Mouse (Mus musculus) hindbrain, embryonic 14.5 days (tissue): Measurements from ENCODE around the gene Oas3. TPM values are rescaled to one million over a fixed set of nuclear protein-coding genes. Genes with fewer than 3 reads are reported as not detected.

Experiments used
- ATAC-seq: fragments of 200-750 bp; cut with Nextera tagmentation; 2 replicates; pipeline ENCODE4 v1.8.0; 2017; ENCODE audit warnings: moderate number of reproducible peaks, mild to moderate bottlenecking, moderate TSS enrichment, moderate library complexity; ENCODE audit not compliant: low FRiP score
- DNase-seq: peaks from one replicate; pipeline ENCODE4 v3.0.0-alpha.2; 2015; ENCODE audit warnings: low spot score
- H3K27ac ChIP-seq: fragments of 300-500 bp; sonication (generic); 2 replicates; pipeline ENCODE4 v1.5.1; 2014; ENCODE audit warnings: mild to moderate bottlenecking, moderate library complexity
- H3K27me3 ChIP-seq: fragments of 300-500 bp; sonication (generic); 2 replicates; pipeline ENCODE4 v1.6.1; 2014; ENCODE audit warnings: mild to moderate bottlenecking, low read length, mixed read lengths; ENCODE audit not compliant: control insufficient read depth, insufficient read depth
- H3K36me3 ChIP-seq: fragments of 300-500 bp; sonication (generic); replicated peaks from 2 replicates; pipeline ENCODE4 v1.6.1; 2014; ENCODE audit not compliant: control insufficient read depth, insufficient read depth
- H3K4me1 ChIP-seq: fragments of 300-500 bp; sonication (generic); replicated peaks from 2 replicates; pipeline ENCODE4 v1.6.1; 2014; ENCODE audit warnings: antibody characterized with exemption, low read length, mixed read lengths; ENCODE audit not compliant: control insufficient read depth, insufficient read depth
- H3K4me2 ChIP-seq: fragments of 300-500 bp; sonication (generic); replicated peaks from 2 replicates; pipeline ENCODE4 v1.6.1; 2014; ENCODE audit warnings: mild to moderate bottlenecking, moderate library complexity
- H3K4me3 ChIP-seq: fragments of 300-500 bp; sonication (generic); replicated peaks from 2 replicates; pipeline ENCODE4 v1.5.1; 2014; ENCODE audit warnings: mild to moderate bottlenecking, low read length
- H3K9ac ChIP-seq: fragments of 300-500 bp; sonication (generic); 2 replicates; pipeline ENCODE4 v1.6.1; 2014
- H3K9me3 ChIP-seq: fragments of 300-500 bp; sonication (generic); 2 replicates; pipeline ENCODE4 v1.6.1; 2016; ENCODE audit warnings: low read length; ENCODE audit not compliant: control insufficient read depth
- WGBS: fragments of 180-500 bp; shearing (Covaris S2); extraction: QIAGEN DNeasy Blood & Tissue Kit; methylation state at CpG from one replicate; pipeline ENCODE4 v1.1.7; 2014; 5-methylcytosine and 5-hydroxymethylcytosine counted together
- polyA plus RNA-seq: library from polyadenylated mRNA; unstranded; fragments of >200 nt; fragmentation: Nextera tagmentation; extraction: Ambion mirVana; gene quantifications from 2 replicates; pipeline ENCODE4 v1.2.1, GENCODE M21; 2014

The Oas3 gene
- polyA plus RNA-seq, 1 experiment from 2014 or later: 0.95 TPM

DNA sequence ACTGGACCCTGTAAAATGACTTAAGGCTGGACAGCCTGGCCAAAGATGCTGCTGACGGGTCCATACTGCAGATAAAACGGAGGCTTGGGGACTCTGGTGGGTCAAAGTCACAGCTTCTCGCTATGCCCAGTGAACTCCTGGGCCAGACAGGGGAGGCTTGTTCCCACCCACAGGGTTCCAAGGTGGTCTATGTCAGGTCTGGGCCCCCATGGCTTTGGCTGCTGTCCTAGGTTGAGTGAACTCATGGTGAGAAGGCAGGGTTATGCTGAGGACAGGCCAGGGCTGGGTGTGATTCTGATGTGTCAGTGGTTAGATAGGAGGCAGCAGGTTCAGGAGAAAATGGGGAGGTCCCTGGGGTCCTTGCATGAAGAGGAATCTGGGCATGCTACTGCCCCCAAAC, 73.8 kb downstream of the Oas3 start:
- DNase-seq (no peak), ATAC-seq (no peak)
- no peak overlapping the region for H3K4me2 ChIP-seq
- H3K9me3 ChIP-seq: no peaks in the 10 kb centered on the region
- H3K4me3 ChIP-seq: no peak overlapping the region
- H3K9ac ChIP-seq: no peak overlapping the region
- H3K27me3 ChIP-seq: no peaks in the 10 kb centered on the region
- 82% methylated on average over 3 of the region's 3 CpGs for WGBS
- H3K27ac ChIP-seq: no peak overlapping the region
- 0 out of 2 replicates have a peak, but pooled peaks cover 5% of the 10 kb centered on the region for H3K36me3 ChIP-seq
- peaks cover 42% of the 10 kb centered on the region for H3K4me1 ChIP-seq

Other genes starting within 250 kb of the Oas3 start
- 13.4 and 15.7 TPM in 2 replicates for gene Tpcn1, start 189.0 kb downstream of the Oas3 start, polyA plus RNA-seq
- gene Iqcd, start 188.6 kb downstream of the Oas3 start, polyA plus RNA-seq: 1.5 and 1.9 TPM in 2 replicates
- gene Rita1, start 165.1 kb downstream of the Oas3 start, polyA plus RNA-seq: 20.1 and 20.6 TPM in 2 replicates
- gene Ddx54, start 164.9 kb downstream of the Oas3 start, polyA plus RNA-seq: 27.8 and 29.8 TPM in 2 replicates
- gene Cfap73, start 143.4 kb downstream of the Oas3 start, polyA plus RNA-seq: 0.53 and 1.1 TPM in 2 replicates
- gene Rasal1, start 128.8 kb downstream of the Oas3 start, polyA plus RNA-seq: 0.31 and 0.74 TPM in 2 replicates
- gene Dtx1, start 65.7 kb downstream of the Oas3 start, polyA plus RNA-seq: 53.9 and 64.1 TPM in 2 replicates
- 0.16 and 0.32 TPM in 2 replicates for gene Oas2, start 27.8 kb downstream of the Oas3 start, polyA plus RNA-seq
- 0.24 and 0.35 TPM in 2 replicates for gene Oas1e, start 17.9 kb upstream of the Oas3 start, polyA plus RNA-seq
- 0.40 and 0.64 TPM in 2 replicates for gene Oas1c, start 34.9 kb upstream of the Oas3 start, polyA plus RNA-seq
- gene Oas1f, start 69.7 kb upstream of the Oas3 start, polyA plus RNA-seq: not detected in 2 replicates
- not detected in 2 replicates for gene Oas1h, start 83.8 kb upstream of the Oas3 start, polyA plus RNA-seq
- 0.19 and 0.33 TPM in 2 replicates for gene Oas1g, start 110.0 kb upstream of the Oas3 start, polyA plus RNA-seq
- gene Oas1a, start 129.9 kb upstream of the Oas3 start, polyA plus RNA-seq: 0.82 and 0.91 TPM in 2 replicates
- gene Oas1d, start 136.9 kb upstream of the Oas3 start, polyA plus RNA-seq: not detected in 2 replicates
- 28.6 and 33.7 TPM in 2 replicates for gene Rph3a, start 232.4 kb upstream of the Oas3 start, polyA plus RNA-seq